Mouse (Mus musculus) liver, adult 2 months (tissue): ENCODE measurements at regions not wholly inside any gene's neighbourhood (a gene's known extent, or its start where the extent isn't known, plus 50 kb on each side); places are given as distances from the start of the nearest gene placed in this dataset.

ENCODE experiments used
- CTCF ChIP-seq: fragments of 200-500 bp; IDR thresholded peaks from 2 replicates; pipeline ENCODE4 v1.5.1; 2011; ENCODE audit warnings: low read depth, low read length, control low read depth
- POLR2A ChIP-seq: fragments of 200-500 bp; IDR thresholded peaks from 2 replicates; pipeline ENCODE4 v1.6.1; 2011; ENCODE audit warnings: low read length, control low read depth; ENCODE audit not compliant: insufficient read depth; ENCODE audit errors: extremely low read depth

GRCm38 (mm10) chr5:133585181-133585580 lies 514.3 kb upstream of the Castor2 start:
- TF ChIP-seq CTCF: no peak
- no peak for TF ChIP-seq POLR2A
